Mouse (Mus musculus): ENCODE measurements at regions not wholly inside any gene's neighbourhood (a gene's known extent, or its start where the extent isn't known, plus 50 kb on each side); places are given as distances from the start of the nearest gene placed in this dataset.

GRCm38 (mm10) chr3:60324416-60324815 lies 148.2 kb upstream of the Mbnl1 start:
- Histone ChIP-seq H3K36me3 (replicated peaks; ENCODE audit: control insufficient read depth, insufficient read depth, low read depth) (no peaks in the 10 kb centered on the region), H3K4me2 (ENCODE audit: low read depth) (no peak overlapping the region), H3K4me3 (ENCODE audit: insufficient read depth in 1 of 2, low read depth in 2 of 2, low read length in 2 of 2) (no peak overlapping the region), H3K9me3 (ENCODE audit: control insufficient read depth, low read length) (no peaks in the 10 kb centered on the region), H3K4me1 (replicated peaks; ENCODE audit: control insufficient read depth in 2 of 2, insufficient read depth in 2 of 2, low read length in 1 of 2) (peaks cover 0 to 5% of the 10 kb centered on the region in 2 experiments; a peak in 2 of 4 replicates), H3K9ac (replicated peaks) (no peak overlapping the region), H3K27me3 (ENCODE audit: control insufficient read depth, insufficient read depth, low read length) (no peaks in the 10 kb centered on the region), H3K27ac (no peak overlapping the region)
- TF ChIP-seq EP300 (IDR thresholded peaks at IDR 0.05; ENCODE audit: low read depth), result no peak
- TF ChIP-seq CTCF (IDR thresholded peaks at IDR 0.05; ENCODE audit: low read depth), result no peak
- ATAC-seq (ENCODE audit: insufficient read depth) (no peak), DNase-seq (ENCODE audit: low read depth in 3 of 3, low spot score in 3 of 3) (no peak)

GRCm38 (mm10) chr3:60324969-60325368 lies 147.7 kb upstream of the Mbnl1 start:
- TF ChIP-seq EP300 (IDR thresholded peaks at IDR 0.05; ENCODE audit: low read depth), result no peak
- no peak for TF ChIP-seq CTCF (IDR thresholded peaks at IDR 0.05; ENCODE audit: low read depth)
- no peak for ATAC-seq (ENCODE audit: insufficient read depth)
- DNase-seq (ENCODE audit: low read depth in 3 of 3, low spot score in 3 of 3), result no peak
- H3K4me3 ChIP-seq (ENCODE audit: insufficient read depth in 1 of 2, low read depth in 2 of 2, low read length in 2 of 2), result no peak overlapping the region
- H3K4me2 ChIP-seq (ENCODE audit: low read depth), result no peak overlapping the region
- H3K9me3 ChIP-seq (ENCODE audit: control insufficient read depth, low read length), result no peaks in the 10 kb centered on the region
- no peak overlapping the region for H3K9ac ChIP-seq (replicated peaks)
- H3K27me3 ChIP-seq (ENCODE audit: control insufficient read depth, insufficient read depth, low read length), result no peaks in the 10 kb centered on the region
- no peak overlapping the region for H3K27ac ChIP-seq
- H3K4me1 ChIP-seq (replicated peaks; ENCODE audit: control insufficient read depth in 2 of 2, insufficient read depth in 2 of 2, low read length in 1 of 2), result peaks cover 0 to 5% of the 10 kb centered on the region in 2 experiments; a peak in 2 of 4 replicates
- H3K36me3 ChIP-seq (replicated peaks; ENCODE audit: control insufficient read depth, insufficient read depth, low read depth), result no peaks in the 10 kb centered on the region

GRCm38 (mm10) chr3:60332460-60332859 lies 140.2 kb upstream of the Mbnl1 start:
- no peak overlapping the region for H3K9ac ChIP-seq (replicated peaks)
- H3K4me1 ChIP-seq (replicated peaks; ENCODE audit: control insufficient read depth in 2 of 2, insufficient read depth in 2 of 2, low read length in 1 of 2), result no peaks in the 10 kb centered on the region
- H3K4me2 ChIP-seq (ENCODE audit: low read depth), result no peak overlapping the region
- H3K36me3 ChIP-seq (replicated peaks; ENCODE audit: control insufficient read depth, insufficient read depth, low read depth), result no peaks in the 10 kb centered on the region
- H3K27me3 ChIP-seq (ENCODE audit: control insufficient read depth, insufficient read depth, low read length), result no peaks in the 10 kb centered on the region
- no peak overlapping the region for H3K4me3 ChIP-seq (ENCODE audit: insufficient read depth in 1 of 2, low read depth in 2 of 2, low read length in 2 of 2)
- ATAC-seq (ENCODE audit: insufficient read depth), result no peak
- no peaks in the 10 kb centered on the region for H3K9me3 ChIP-seq (ENCODE audit: control insufficient read depth, low read length)
- no peak for DNase-seq (ENCODE audit: low read depth in 3 of 3, low spot score in 3 of 3)
- H3K27ac ChIP-seq, result no peak overlapping the region
- TF ChIP-seq EP300 (IDR thresholded peaks at IDR 0.05; ENCODE audit: low read depth), result no peak
- TF ChIP-seq CTCF (IDR thresholded peaks at IDR 0.05; ENCODE audit: low read depth), result no peak

GRCm38 (mm10) chr3:60333669-60334068 lies 139.0 kb upstream of the Mbnl1 start:
- no peak overlapping the region for H3K4me3 ChIP-seq (ENCODE audit: insufficient read depth in 1 of 2, low read depth in 2 of 2, low read length in 2 of 2)
- no peak overlapping the region for H3K4me2 ChIP-seq (ENCODE audit: low read depth)
- no peaks in the 10 kb centered on the region for H3K36me3 ChIP-seq (replicated peaks; ENCODE audit: control insufficient read depth, insufficient read depth, low read depth)
- 48% methylated on average over 2 of the region's 2 CpGs for WGBS (ENCODE audit: insufficient replicate concordance)
- H3K27me3 ChIP-seq (ENCODE audit: control insufficient read depth, insufficient read depth, low read length), result no peaks in the 10 kb centered on the region
- no peak for DNase-seq (ENCODE audit: low read depth in 3 of 3, low spot score in 3 of 3)
- H3K9ac ChIP-seq (replicated peaks), result no peak overlapping the region
- H3K4me1 ChIP-seq (replicated peaks; ENCODE audit: control insufficient read depth in 2 of 2, insufficient read depth in 2 of 2, low read length in 1 of 2), result no peaks in the 10 kb centered on the region
- TF ChIP-seq EP300 (IDR thresholded peaks at IDR 0.05; ENCODE audit: low read depth) (no peak), CTCF (IDR thresholded peaks at IDR 0.05; ENCODE audit: low read depth) (no peak)
- no peak for ATAC-seq (ENCODE audit: insufficient read depth)
- no peaks in the 10 kb centered on the region for H3K9me3 ChIP-seq (ENCODE audit: control insufficient read depth, low read length)
- no peak overlapping the region for H3K27ac ChIP-seq

- Histone ChIP-seq H3K4me1 (replicated peaks; ENCODE audit: control insufficient read depth in 2 of 2, insufficient read depth in 2 of 2, low read length in 1 of 2) (no peaks in the 10 kb centered on the region), H3K27me3 (ENCODE audit: control insufficient read depth, insufficient read depth, low read length) (no peaks in the 10 kb centered on the region), H3K9ac (replicated peaks) (no peak overlapping the region), H3K4me2 (ENCODE audit: low read depth) (no peak overlapping the region), H3K27ac (no peak overlapping the region), H3K36me3 (replicated peaks; ENCODE audit: control insufficient read depth, insufficient read depth, low read depth) (no peaks in the 10 kb centered on the region), H3K4me3 (ENCODE audit: insufficient read depth in 1 of 2, low read depth in 2 of 2, low read length in 2 of 2) (no peak overlapping the region), H3K9me3 (ENCODE audit: control insufficient read depth, low read length) (no peaks in the 10 kb centered on the region)
- TF ChIP-seq CTCF (IDR thresholded peaks at IDR 0.05; ENCODE audit: low read depth) (no peak), EP300 (IDR thresholded peaks at IDR 0.05; ENCODE audit: low read depth) (no peak)
- DNase-seq (ENCODE audit: low read depth in 3 of 3, low spot score in 3 of 3), result no peak
- no peak for ATAC-seq (ENCODE audit: insufficient read depth)
- WGBS (ENCODE audit: insufficient replicate concordance), result 60% methylated on average over 2 of the region's 2 CpGs
Measured at GRCm38 (mm10) chr3:60334133-60334532, 138.5 kb upstream of the Mbnl1 start.

GRCm38 (mm10) chr3:60346390-60346789 lies 126.2 kb upstream of the Mbnl1 start:
- Histone ChIP-seq H3K4me3 (ENCODE audit: insufficient read depth in 1 of 2, low read depth in 2 of 2, low read length in 2 of 2) (no peak overlapping the region), H3K4me2 (ENCODE audit: low read depth) (no peak overlapping the region), H3K27ac (no peak overlapping the region), H3K36me3 (replicated peaks; ENCODE audit: control insufficient read depth, insufficient read depth, low read depth) (no peaks in the 10 kb centered on the region), H3K9me3 (ENCODE audit: control insufficient read depth, low read length) (no peaks in the 10 kb centered on the region), H3K9ac (replicated peaks) (no peak overlapping the region), H3K27me3 (ENCODE audit: control insufficient read depth, insufficient read depth, low read length) (no peaks in the 10 kb centered on the region), H3K4me1 (replicated peaks; ENCODE audit: control insufficient read depth in 2 of 2, insufficient read depth in 2 of 2, low read length in 1 of 2) (no peaks in the 10 kb centered on the region)
- DNase-seq (ENCODE audit: low read depth in 3 of 3, low spot score in 3 of 3) (no peak), ATAC-seq (ENCODE audit: insufficient read depth) (no peak)
- TF ChIP-seq CTCF (IDR thresholded peaks at IDR 0.05; ENCODE audit: low read depth) (no peak), EP300 (IDR thresholded peaks at IDR 0.05; ENCODE audit: low read depth) (no peak)

Measured in liver, embryonic 14.5 days (tissue).